Mouse (Mus musculus) embryonic fibroblast, embryonic 13.5 days (primary cell): ENCODE measurements at regions not wholly inside any gene's neighbourhood (a gene's known extent, or its start where the extent isn't known, plus 50 kb on each side); places are given as distances from the start of the nearest gene placed in this dataset.

Source experiments
- CTCF ChIP-seq: IDR thresholded peaks from 2 replicates; pipeline ENCODE4 v1.5.1; 2011; ENCODE audit warnings: mild to moderate bottlenecking, control low read depth, low read length, moderate library complexity, borderline replicate concordance; ENCODE audit not compliant: insufficient read depth
- POLR2A ChIP-seq: IDR thresholded peaks from 2 replicates; pipeline ENCODE4 v1.6.1; 2011; ENCODE audit warnings: low read depth, mild to moderate bottlenecking, control low read depth, low read length, moderate library complexity

GRCm38 (mm10) chr13:29023486-29023885, 70.0 kb upstream of the Sox4 start:
- no peak for TF ChIP-seq POLR2A
- TF ChIP-seq CTCF = no peak
